Mouse (Mus musculus) bone marrow macrophage, adult 2 months (primary cell): ENCODE measurements around the gene Zdhhc3. TPM values are rescaled to one million over a fixed set of nuclear protein-coding genes. Genes with fewer than 3 reads are reported as not detected.

Experiments
- H3K27ac ChIP-seq: 2 replicates; pipeline ENCODE4 v1.5.1; 2012; ENCODE audit warnings: low read depth, low read length; ENCODE audit not compliant: insufficient read depth
- H3K4me1 ChIP-seq: 2 replicates; pipeline ENCODE4 v1.6.1; 2012; ENCODE audit warnings: low read length; ENCODE audit not compliant: control insufficient read depth, insufficient read depth
- H3K4me3 ChIP-seq: 2 replicates; pipeline ENCODE4 v1.5.1; 2012; ENCODE audit warnings: mild to moderate bottlenecking, low read length, moderate library complexity; ENCODE audit not compliant: insufficient read depth
- CTCF ChIP-seq: IDR thresholded peaks from 2 replicates; pipeline ENCODE4 v1.5.1; 2012; ENCODE audit warnings: low read depth, mild to moderate bottlenecking, low read length, moderate library complexity
- POLR2A ChIP-seq: IDR thresholded peaks from 2 replicates; pipeline ENCODE4 v1.6.1; 2012; ENCODE audit warnings: mild to moderate bottlenecking, low read depth, low read length, borderline replicate concordance
- polyA plus RNA-seq: library from polyadenylated mRNA; stranded (reverse); fragments of >200 nt; gene quantifications from 2 replicates; pipeline ENCODE4 v1.2.4, GENCODE M21; 2012; ENCODE audit not compliant: missing spikeins, insufficient read depth, insufficient read length

Gene Zdhhc3
- polyA plus RNA-seq, 1 experiment = 47.5 TPM

- peaks cover 7% of the 10 kb centered on the region for H3K4me1 ChIP-seq
- no peak within 1 kb of the TSS for H3K4me3 ChIP-seq
- no peak within 1 kb of the TSS for H3K27ac ChIP-seq
- TF ChIP-seq POLR2A = no peak
- TF ChIP-seq CTCF = no peak
These were observed 37.4 kb upstream of the Zdhhc3 start, which contains the start of gene Clec3b for GRCm38 (mm10) chr9:123150241-123151020. Gene Clec3b, plus strand, starts transcription at chr9:123150946.

DNA sequence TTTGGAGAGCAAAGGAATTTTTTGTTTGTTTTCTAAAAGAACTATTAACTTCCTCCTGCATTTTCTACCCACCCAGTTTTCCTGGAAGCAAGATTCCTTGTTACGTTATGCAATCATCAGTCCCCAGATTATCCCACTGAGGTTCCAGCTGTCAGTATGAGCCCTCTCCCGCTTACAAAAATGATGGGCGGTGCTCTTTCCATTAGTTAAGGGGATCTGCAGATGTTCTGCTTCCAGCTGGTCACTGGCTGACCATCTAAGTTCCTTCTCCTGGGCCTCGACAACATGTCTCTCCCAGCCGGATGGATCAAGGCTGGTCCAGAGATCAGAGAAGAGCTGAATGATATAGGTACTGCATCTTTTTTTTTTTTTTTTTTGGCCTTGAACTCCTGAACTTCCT is 35.4 kb upstream of the Zdhhc3 start:
- peaks cover 7% of the 10 kb centered on the region for H3K4me1 ChIP-seq
- no peak overlapping the region for H3K4me3 ChIP-seq
- no peak overlapping the region for H3K27ac ChIP-seq
- TF ChIP-seq CTCF = no peak
- no peak for TF ChIP-seq POLR2A

GRCm38 (mm10) chr9:123139887-123140614 is 27.0 kb upstream of the Zdhhc3 start:
- no peak overlapping the region for H3K4me3 ChIP-seq

GRCm38 (mm10) chr9:123138891-123139474 is 26.0 kb upstream of the Zdhhc3 start:
- TF ChIP-seq POLR2A (no peak), CTCF (no peak)
- Histone ChIP-seq H3K4me1 (no peaks in the 10 kb centered on the region), H3K27ac (no peak overlapping the region), H3K4me3 (no peak overlapping the region)

More at GRCm38 (mm10) chr9:123139887-123140614, 27.0 kb upstream of the Zdhhc3 start:
- no peak overlapping the region for H3K27ac ChIP-seq
- H3K4me1 ChIP-seq = no peaks in the 10 kb centered on the region
- TF ChIP-seq POLR2A (no peak), CTCF (no peak)

DNA sequence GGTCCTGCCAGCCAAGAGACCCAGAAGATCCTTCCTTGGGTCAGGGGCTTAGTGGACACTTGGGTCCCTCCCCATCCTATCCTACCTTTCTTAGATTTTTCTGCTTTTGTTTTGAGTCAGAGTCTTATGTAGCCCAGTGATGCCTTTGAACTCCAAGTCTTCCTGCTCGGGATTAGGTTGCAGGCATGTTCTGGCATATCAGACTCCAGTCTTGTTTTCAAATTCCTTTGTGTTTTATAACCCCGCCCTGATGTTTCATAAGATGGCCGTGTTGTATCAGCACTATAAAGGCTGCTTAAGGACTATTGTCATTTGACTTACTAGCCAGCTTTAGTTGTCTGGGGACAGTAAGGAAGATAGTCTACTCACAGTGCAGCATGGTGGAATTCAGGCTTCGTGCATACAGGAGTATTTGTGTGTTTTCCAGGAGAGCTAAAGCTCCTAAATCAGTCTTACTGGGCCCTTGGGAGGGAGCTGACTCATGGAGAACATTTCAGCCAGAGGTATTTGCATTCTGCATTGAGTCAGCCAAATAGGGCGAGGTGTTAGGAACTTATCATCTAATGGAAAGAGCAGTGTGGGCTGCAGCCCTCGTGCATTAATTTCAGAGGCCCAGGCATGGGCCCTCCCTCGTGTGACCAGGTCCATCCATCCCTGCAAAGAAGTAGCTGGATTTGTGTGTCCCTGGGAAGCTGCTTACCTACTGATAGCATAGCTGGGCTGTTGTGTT is 24.1 kb upstream of the Zdhhc3 start:
- no peak overlapping the region for H3K4me3 ChIP-seq
- no peak overlapping the region for H3K27ac ChIP-seq
- TF ChIP-seq CTCF = no peak
- no peak for TF ChIP-seq POLR2A
- no peaks in the 10 kb centered on the region for H3K4me1 ChIP-seq

GRCm38 (mm10) chr9:123132994-123133393 is 20.0 kb upstream of the Zdhhc3 start:
- Histone ChIP-seq H3K27ac (no peak overlapping the region), H3K4me3 (no peak overlapping the region), H3K4me1 (no peaks in the 10 kb centered on the region)
- TF ChIP-seq CTCF = no peak
- no peak for TF ChIP-seq POLR2A

- TF ChIP-seq CTCF (no peak), POLR2A (no peak)
- no peak overlapping the region for H3K27ac ChIP-seq
- no peak overlapping the region for H3K4me3 ChIP-seq
These were observed 14.7 kb upstream of the Zdhhc3 start for GRCm38 (mm10) chr9:123127663-123128062.

GRCm38 (mm10) chr9:123124413-123124981 is 11.5 kb upstream of the Zdhhc3 start:
- no peak overlapping the region for H3K4me3 ChIP-seq
- no peaks in the 10 kb centered on the region for H3K4me1 ChIP-seq
- TF ChIP-seq CTCF = no peak
- TF ChIP-seq POLR2A = no peak
- H3K27ac ChIP-seq = no peak overlapping the region

More at GRCm38 (mm10) chr9:123127663-123128062, 14.7 kb upstream of the Zdhhc3 start:
- no peaks in the 10 kb centered on the region for H3K4me1 ChIP-seq
